Mouse (Mus musculus) MEL (cell line): Measurements from ENCODE around the gene Tob2. TPM values are rescaled to one million over a fixed set of nuclear protein-coding genes. Genes with fewer than 3 reads are reported as not detected.
A peak's percentile ranks its signal among the peaks of the same experiment; 100 is the strongest.

ENCODE experiments used
- BHLHE40 ChIP-seq: IDR thresholded peaks from 2 replicates; pipeline ENCODE4 v1.6.1; 2012; ENCODE audit warnings: low read depth, mild to moderate bottlenecking, inconsistent platforms, low read length, improper control_type of control experiment, borderline replicate concordance
- CHD1 ChIP-seq: IDR thresholded peaks from 2 replicates; pipeline ENCODE4 v1.6.1; 2012; ENCODE audit warnings: low read depth, mild to moderate bottlenecking, inconsistent platforms, low read length, improper control_type of control experiment
- CHD2 ChIP-seq: IDR thresholded peaks from 2 replicates; pipeline ENCODE4 v1.6.1; 2011; ENCODE audit warnings: low read length, improper control_type of control experiment
- CTCF ChIP-seq, 3 experiments: IDR thresholded peaks in 2 of 3; conservative IDR thresholded peaks in 1 of 3; 2 replicates each; pipeline ENCODE4 v1.5.1; 2011 to 2012; ENCODE audit warnings: low read length in 3 of 3, low read depth in 2 of 3, mild to moderate bottlenecking in 2 of 3, improper control_type of control experiment in 1 of 3, inconsistent platforms in 1 of 3, mixed read lengths in 1 of 3, moderate library complexity in 1 of 3; ENCODE audit not compliant: control insufficient read depth in 1 of 3, insufficient read depth in 1 of 3, poor library complexity in 1 of 3, severe bottlenecking in 1 of 3
- E2F4 ChIP-seq: IDR thresholded peaks from 2 replicates; pipeline ENCODE4 v1.6.1; 2011; ENCODE audit warnings: low read depth, low read length, improper control_type of control experiment, borderline replicate concordance
- EP300 ChIP-seq, 2 experiments: IDR thresholded peaks; 2 replicates each; pipeline ENCODE4 v1.6.1; 2011; ENCODE audit warnings: improper control_type of control experiment in 2 of 2, low read length in 2 of 2, low read depth in 1 of 2, mild to moderate bottlenecking in 1 of 2
- GABPA ChIP-seq: IDR thresholded peaks from 2 replicates; pipeline ENCODE4 v1.6.1; 2012; ENCODE audit warnings: low read depth, mild to moderate bottlenecking, inconsistent platforms, low read length, improper control_type of control experiment, moderate library complexity
- JUND ChIP-seq: IDR thresholded peaks from 2 replicates; pipeline ENCODE4 v1.6.1; 2011; ENCODE audit warnings: low read depth, mild to moderate bottlenecking, improper control_type of control experiment, low read length
- KAT2A ChIP-seq: conservative IDR thresholded peaks from 2 replicates; pipeline ENCODE4 v1.6.1; 2012; ENCODE audit warnings: low read depth, low read length, improper control_type of control experiment, inconsistent platforms
- MAX ChIP-seq: IDR thresholded peaks from 2 replicates; pipeline ENCODE4 v1.6.1; 2011; ENCODE audit warnings: low read length, improper control_type of control experiment
- MAZ ChIP-seq: IDR thresholded peaks from 2 replicates; pipeline ENCODE4 v1.6.1; 2012; ENCODE audit warnings: low read depth, mild to moderate bottlenecking, inconsistent platforms, low read length, improper control_type of control experiment
- MEF2A ChIP-seq: IDR thresholded peaks from 2 replicates; pipeline ENCODE4 v1.6.1; 2014; ENCODE audit warnings: low read depth, mild to moderate bottlenecking, inconsistent platforms, low read length, improper control_type of control experiment; ENCODE audit not compliant: poor library complexity, insufficient replicate concordance, severe bottlenecking; ENCODE audit errors: extremely low read depth
- MXI1 ChIP-seq: IDR thresholded peaks from 2 replicates; pipeline ENCODE4 v1.6.1; 2011; ENCODE audit warnings: mild to moderate bottlenecking, low read depth, low read length, improper control_type of control experiment
- NRF1 ChIP-seq: IDR thresholded peaks from 2 replicates; pipeline ENCODE4 v1.6.1; 2014; ENCODE audit warnings: low read depth, mild to moderate bottlenecking, inconsistent platforms, low read length, improper control_type of control experiment, moderate library complexity; ENCODE audit not compliant: poor library complexity, insufficient read depth, severe bottlenecking
- POLR2AphosphoS2 ChIP-seq: IDR thresholded peaks from 2 replicates; pipeline ENCODE4 v1.6.1; 2011; ENCODE audit warnings: low read length, improper control_type of control experiment
- RAD21 ChIP-seq: IDR thresholded peaks from 2 replicates; pipeline ENCODE4 v1.6.1; 2011; ENCODE audit warnings: mild to moderate bottlenecking, low read depth, low read length, improper control_type of control experiment
- RCOR1 ChIP-seq: IDR thresholded peaks from 2 replicates; pipeline ENCODE4 v1.6.1; 2012; ENCODE audit warnings: low read depth, mild to moderate bottlenecking, inconsistent platforms, low read length, improper control_type of control experiment
- SIN3A ChIP-seq: IDR thresholded peaks from 2 replicates; pipeline ENCODE4 v1.6.1; 2012; ENCODE audit warnings: low read length, improper control_type of control experiment, inconsistent platforms
- SMC3 ChIP-seq: IDR thresholded peaks from 2 replicates; pipeline ENCODE4 v1.6.1; 2011; ENCODE audit warnings: low read depth, low read length, improper control_type of control experiment
- TAL1 ChIP-seq: IDR thresholded peaks from 2 replicates; pipeline ENCODE4 v1.6.1; 2012; ENCODE audit warnings: mild to moderate bottlenecking, inconsistent platforms, low read length, moderate library complexity, mixed read lengths
- TBP ChIP-seq: IDR thresholded peaks from 2 replicates; pipeline ENCODE4 v1.8.0; 2011; ENCODE audit warnings: low read depth, low read length, improper control_type of control experiment
- UBTF ChIP-seq: IDR thresholded peaks from 2 replicates; pipeline ENCODE4 v1.6.1; 2012; ENCODE audit warnings: low read depth, mild to moderate bottlenecking, inconsistent platforms, low read length, improper control_type of control experiment, moderate library complexity, borderline replicate concordance; ENCODE audit not compliant: insufficient read depth
- ZC3H11A ChIP-seq: IDR thresholded peaks from 2 replicates; pipeline ENCODE4 v1.6.1; 2012; ENCODE audit warnings: low read depth, mild to moderate bottlenecking, inconsistent platforms, low read length, improper control_type of control experiment
- ZMIZ1 ChIP-seq: IDR thresholded peaks from 2 replicates; pipeline ENCODE4 v1.6.1; 2012; ENCODE audit warnings: low read depth, mild to moderate bottlenecking, inconsistent platforms, low read length, improper control_type of control experiment, moderate library complexity
- ZNF384 ChIP-seq: IDR thresholded peaks from 2 replicates; pipeline ENCODE4 v1.6.1; 2012; ENCODE audit warnings: low read depth, mild to moderate bottlenecking, inconsistent platforms, low read length, improper control_type of control experiment
- polyA plus RNA-seq, 2 experiments: library from polyadenylated mRNA; stranded (reverse) in 1 of 2; unstranded in 1 of 2; fragments of >175 nt in 1 of 2; fragments of >200 nt in 1 of 2; gene quantifications; 2 replicates each; pipeline versions ENCODE4 v1.2.1 to v1.2.4; 2012; ENCODE audit warnings: low replicate concordance in 2 of 2, low read depth in 1 of 2; ENCODE audit not compliant: insufficient read length in 2 of 2, insufficient read depth in 1 of 2, missing spikeins in 1 of 2
- total RNA-seq: library from RNA; depleted of rRNA; stranded (reverse); fragments of 300-350 nt; gene quantifications from 2 replicates; pipeline ENCODE4 v1.2.3, GENCODE M21; 2012

Gene Tob2
- total and polyA plus RNA-seq, 3 experiments: 20.7 to 23.5 TPM; not detected in 1

- TF ChIP-seq KAT2A (0 out of 2 replicates have a peak, but pooled peaks have one; percentile 26), ZNF384 (no peak), JUND (no peak), CTCF (IDR thresholded peaks at IDR 0.05 in 2 of 3, conservative IDR thresholded peaks at IDR 0.05 in 1 of 3; ENCODE audit: control insufficient read depth in 1 of 3, insufficient read depth in 1 of 3, low read depth in 2 of 3, low read length in 3 of 3, poor library complexity in 1 of 3, severe bottlenecking in 1 of 3) (0 out of 6 replicates have a peak, but pooled peaks of 1 of the 3 experiments have one; percentile 10), TBP (no peak), MXI1 (peak; percentile 96), TAL1 (peak; percentile 25; the same call in 1 of the 2 replicates), NRF1 (no peak), ZC3H11A (no peak), SIN3A (peak; percentile 96), RCOR1 (no peak), MEF2A (peak; percentile 55; the same call in 1 of the 2 replicates), CHD1 (no peak), MAX (peak; percentile 98), CHD2 (0 out of 2 replicates have a peak, but pooled peaks have one; percentile 25), E2F4 (no peak), GABPA (no peak), ZMIZ1 (peak; percentile 61; the same call in 1 of the 2 replicates), SMC3 (no peak), UBTF (no peak), RAD21 (no peak), EP300 (IDR thresholded peaks at IDR 0.05; ENCODE audit: low read depth in 1 of 2, low read length in 2 of 2) (peak in 1 of 2 experiments; percentile 62; a peak in 2 of 4 replicates), MAZ (peak; percentile 79; the same call in 1 of the 2 replicates), POLR2AphosphoS2 (peak; percentile 64; the same call in 1 of the 2 replicates), BHLHE40 (peak; percentile 85)
Observed at GRCm38 (mm10) chr15:81802001-81802890, 56.4 kb downstream of the Tob2 start, which contains the start of gene Tef (continued).
